Mouse (Mus musculus): ENCODE data around the gene Mtch1.

Mtch1 gene

GRCm38 (mm10) chr17:29336266-29336990 lies 11.3 kb downstream of the Mtch1 start:
- WGBS: 81% methylated on average over 19 of the region's 19 CpGs

DNA sequence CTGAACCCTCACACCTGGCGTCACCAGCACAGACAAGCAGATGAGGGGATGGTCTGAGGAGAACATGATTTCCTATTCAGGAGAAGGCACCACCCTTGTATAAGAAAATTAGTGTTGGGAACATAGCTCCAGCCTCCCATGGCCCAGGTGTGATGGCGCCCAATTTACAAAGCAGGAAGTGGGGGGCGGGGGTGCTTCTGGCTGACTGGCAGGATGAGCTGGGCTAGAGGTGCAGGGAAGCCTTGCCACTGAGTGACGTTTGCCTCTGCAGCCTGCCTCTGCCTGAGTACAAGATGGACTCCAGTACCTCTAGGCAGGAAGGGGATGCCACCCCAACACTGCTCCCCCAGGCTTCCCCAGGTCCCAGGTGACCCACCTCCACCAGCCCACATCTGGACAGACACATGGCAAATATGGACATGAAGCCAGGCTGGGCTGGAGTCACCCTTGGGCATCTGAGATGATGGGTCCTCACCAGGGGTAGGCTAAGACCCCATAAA lies 15.5 kb downstream of the Mtch1 start:
- 85% methylated on average over 4 of the region's 4 CpGs for WGBS

GRCm38 (mm10) chr17:29330671-29331410 lies 16.9 kb downstream of the Mtch1 start:
- WGBS: 39% methylated on average over 5 of the region's 5 CpGs

GRCm38 (mm10) chr17:29330221-29330620 lies 17.5 kb downstream of the Mtch1 start:
- 77% methylated on average over 3 of the region's 3 CpGs for WGBS

DNA sequence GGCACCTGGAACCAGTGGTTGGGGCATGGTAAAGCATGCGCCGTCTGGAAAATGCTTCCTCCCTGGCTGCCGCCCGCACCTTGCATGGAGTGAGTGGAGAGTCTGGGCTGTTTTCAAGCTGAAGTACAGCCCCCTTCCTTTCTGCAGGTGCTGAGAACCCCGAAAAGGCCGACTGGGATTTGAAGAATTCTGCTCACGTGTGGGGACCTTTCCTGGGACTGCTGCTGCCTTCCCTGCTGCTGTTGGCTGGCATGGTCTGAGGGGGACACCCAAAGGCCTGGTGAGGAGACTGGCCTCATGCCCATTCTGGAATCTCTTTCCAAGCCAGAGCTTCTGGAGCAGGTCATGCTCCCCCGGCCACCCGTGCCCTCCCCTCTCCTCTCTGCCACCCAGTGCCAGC lies 20.0 kb downstream of the Mtch1 start:
- 83% methylated on average over 9 of the region's 9 CpGs for WGBS

DNA sequence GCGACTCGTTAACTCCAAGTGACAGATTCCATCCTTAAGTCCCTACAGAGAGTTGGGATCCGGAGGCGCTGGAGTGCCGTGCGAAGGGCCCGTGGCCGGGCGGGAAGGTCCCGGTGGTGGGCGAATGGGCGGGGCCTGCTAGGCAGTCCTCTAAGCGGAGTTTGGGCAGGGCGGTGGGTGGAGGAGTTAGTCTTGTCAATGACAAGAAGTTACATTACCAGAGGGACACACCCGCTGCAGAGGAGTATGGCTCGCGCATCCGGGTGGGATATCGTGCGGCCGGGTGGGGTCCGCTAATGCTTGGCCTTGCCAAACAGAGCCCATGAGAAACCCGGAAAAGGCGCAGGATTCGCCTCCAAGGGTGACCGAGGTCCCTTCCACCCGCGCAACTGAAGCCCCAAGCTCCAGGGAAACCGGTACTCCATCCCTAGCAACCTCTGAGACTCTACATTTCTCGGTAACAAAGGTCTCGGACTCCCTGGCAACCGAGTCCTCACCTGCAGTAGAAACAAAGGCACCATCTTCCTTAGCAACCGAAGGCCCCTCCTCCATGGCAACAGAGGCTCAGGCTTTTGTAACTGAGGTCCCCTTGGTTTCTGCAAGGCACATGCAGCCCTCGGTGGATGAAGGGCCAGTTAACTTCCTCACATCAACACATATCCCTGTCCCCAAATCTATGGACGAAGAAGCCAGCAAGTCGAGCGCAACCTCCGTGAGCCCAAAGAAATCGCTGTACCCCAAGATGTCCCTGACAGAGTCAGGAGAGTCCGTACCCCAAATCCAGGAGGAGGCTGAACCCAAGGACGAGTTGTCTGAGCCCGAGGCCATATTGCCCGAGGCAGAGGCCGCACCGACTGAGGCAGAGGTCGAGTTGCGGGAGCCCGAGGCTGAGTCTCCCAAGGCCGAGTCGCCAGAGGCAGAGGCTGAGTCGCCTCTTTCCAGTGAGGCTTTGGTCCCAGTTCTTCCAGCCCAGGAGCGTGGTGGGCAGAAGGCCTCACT lies 20.9 kb downstream of the Mtch1 start:
- WGBS: 45% methylated on average over 52 of the region's 52 CpGs

DNA sequence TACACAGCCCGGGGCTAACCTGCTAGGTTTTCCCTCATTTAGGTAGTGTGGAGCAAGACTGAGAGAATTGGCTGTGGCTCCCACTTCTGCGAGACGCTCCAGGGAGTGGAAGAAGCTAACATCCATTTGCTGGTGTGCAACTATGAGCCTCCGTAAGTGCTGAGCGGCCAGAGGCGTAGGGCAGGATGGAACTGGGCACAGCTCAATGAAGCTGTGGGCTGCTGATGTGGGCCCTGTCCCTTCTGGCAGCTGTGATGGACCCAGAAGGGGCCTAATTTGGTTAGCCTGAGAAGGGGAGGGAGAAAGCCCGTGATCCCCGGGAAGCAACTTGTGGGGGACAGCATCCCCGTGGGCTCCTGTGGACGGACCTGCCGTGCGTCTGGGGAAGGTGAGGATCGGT lies 21.9 kb downstream of the Mtch1 start:
- WGBS: 89% methylated on average over 13 of the region's 13 CpGs

DNA sequence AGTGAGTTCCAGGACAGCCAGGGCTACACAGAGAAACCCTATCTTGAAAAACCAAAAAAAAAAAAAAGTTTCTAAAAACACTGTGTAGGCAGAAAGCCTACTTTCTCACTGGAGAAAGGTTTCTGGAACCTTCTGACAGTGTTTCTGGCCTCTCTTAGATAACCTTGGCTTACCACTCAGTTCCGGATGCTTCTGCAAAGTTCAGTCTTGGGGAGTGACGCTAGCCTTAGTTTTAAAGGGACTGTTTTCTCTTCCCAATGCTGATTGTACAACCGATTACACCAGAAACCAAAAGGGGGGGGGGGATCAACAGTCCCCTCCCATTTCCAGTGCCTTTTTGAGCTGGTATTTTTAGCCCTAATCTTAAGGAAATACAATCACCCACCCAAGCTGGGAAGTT lies 24.1 kb downstream of the Mtch1 start:
- WGBS: 91% methylated on average over 3 of the region's 3 CpGs

- 75% methylated on average over 18 of the region's 18 CpGs for WGBS
These were observed 25.2 kb downstream of the Mtch1 start for GRCm38 (mm10) chr17:29322603-29322962.

- 71% methylated on average over 41 of the region's 41 CpGs for WGBS
These were observed 25.8 kb downstream of the Mtch1 start for GRCm38 (mm10) chr17:29321765-29322602.

- WGBS: 74% methylated on average over 8 of the region's 8 CpGs
These were observed 27.7 kb downstream of the Mtch1 start for GRCm38 (mm10) chr17:29319881-29320639.

GRCm38 (mm10) chr17:29319476-29319875 lies 28.3 kb downstream of the Mtch1 start:
- 87% methylated on average over 7 of the region's 7 CpGs for WGBS

DNA sequence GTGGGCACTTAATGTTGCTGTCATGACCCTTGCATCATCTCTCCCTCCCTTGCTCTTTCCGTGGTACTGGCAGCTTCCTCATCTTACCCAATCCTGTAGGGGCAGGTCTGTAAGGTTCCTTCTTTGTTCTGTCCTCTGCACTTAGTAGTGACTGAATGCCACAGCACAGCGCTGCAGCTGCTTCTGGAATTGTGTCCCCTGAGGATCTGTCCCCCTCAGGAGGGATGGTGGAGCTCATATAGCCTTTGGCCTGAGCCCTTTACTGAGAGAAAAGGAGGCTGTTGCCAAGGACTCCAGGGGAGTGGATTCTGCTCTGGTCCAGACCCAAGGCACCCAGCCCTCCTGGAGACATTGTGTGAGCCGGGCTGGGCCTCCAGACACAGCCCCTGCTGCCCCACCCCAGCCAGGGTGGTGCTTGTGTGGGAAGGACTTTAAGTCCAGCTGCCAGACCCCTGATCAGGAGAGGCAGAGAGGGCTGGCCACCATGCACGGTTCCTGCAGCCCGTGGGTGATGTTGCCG lies 28.9 kb downstream of the Mtch1 start:
- WGBS: 83% methylated on average over 6 of the region's 6 CpGs

DNA sequence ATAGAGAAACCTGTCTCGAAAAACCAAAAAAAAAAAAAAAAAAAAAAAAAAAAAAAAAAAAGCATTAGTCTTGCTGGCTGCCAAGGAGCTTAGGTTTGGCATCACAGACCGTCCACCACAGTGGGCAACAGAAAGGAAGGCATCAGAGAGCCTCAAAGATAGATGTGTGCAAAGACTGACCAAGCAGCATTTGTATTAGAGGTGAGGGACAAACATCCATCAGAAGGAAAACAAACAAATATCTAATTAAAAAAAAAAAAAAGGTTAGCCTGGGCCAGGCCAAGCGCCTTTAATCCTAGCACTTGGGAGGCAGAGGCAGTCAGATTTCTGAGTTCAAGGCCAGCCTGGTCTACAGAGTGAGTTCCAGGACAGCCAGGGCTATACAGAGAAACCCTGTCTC lies 30.4 kb downstream of the Mtch1 start, which contains the start of gene Pi16:
Gene Pi16, plus strand, starts transcription at position 301 of the 400 bp plus-strand sequence.
- WGBS: 79% methylated on average over 3 of the region's 3 CpGs

DNA sequence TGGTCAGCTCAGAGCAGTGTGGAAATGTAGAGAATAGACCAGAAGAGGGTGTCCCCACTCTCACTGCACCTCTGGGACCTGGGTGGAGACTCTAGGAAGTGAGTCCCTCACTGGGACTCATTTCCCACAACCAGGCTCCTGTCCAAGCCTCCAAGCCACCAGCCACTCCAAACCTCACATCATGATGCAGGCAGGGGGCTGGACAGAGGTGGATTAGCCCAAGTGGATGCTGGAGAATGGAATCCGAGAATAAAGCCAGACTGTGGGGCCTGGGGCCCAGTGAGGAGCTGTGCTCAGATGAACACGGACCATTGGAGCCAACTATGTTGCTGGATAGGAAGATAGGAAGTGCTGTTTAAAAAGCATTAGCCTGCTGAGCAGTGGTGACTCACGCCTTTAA lies 30.8 kb downstream of the Mtch1 start:
- WGBS: 86% methylated on average over 3 of the region's 3 CpGs

DNA sequence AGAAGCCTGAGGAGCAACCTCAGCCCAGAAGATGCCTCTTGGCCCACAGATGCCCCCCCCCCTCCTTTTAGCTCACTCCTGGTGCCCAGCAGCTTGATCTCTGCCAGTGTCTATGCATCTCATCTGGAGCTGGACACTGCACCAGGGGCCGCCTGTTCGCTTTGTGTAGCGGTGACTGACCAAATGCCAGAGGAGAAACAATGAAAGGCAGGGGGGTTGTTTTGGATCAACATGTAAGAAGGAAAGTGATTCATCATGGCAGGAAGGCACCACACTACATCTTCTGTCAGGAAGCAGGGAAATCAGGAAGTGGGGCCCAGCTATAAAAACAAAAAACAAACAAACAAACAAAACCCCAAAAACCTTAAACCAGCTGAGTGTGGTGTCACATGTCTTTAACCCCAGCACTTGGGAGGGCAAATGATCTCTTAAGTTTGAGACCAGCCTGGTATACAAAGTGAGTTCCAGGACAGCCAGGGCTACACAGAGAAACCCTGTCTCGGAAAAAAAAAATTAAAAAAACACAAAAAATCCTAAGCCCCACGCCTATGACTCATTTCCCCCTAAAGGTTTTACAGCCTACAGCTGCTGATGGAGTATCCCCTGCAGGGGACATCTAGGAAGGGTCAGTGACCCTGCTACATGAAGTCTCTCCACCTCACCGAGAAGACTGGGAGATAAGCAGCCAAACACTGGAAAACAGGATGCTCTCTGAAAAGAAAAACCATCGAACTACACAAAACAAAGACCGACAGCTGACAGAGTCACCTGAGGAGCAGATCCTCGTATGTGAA lies 31.9 kb downstream of the Mtch1 start:
- WGBS: 71% methylated on average over 9 of the region's 9 CpGs

DNA sequence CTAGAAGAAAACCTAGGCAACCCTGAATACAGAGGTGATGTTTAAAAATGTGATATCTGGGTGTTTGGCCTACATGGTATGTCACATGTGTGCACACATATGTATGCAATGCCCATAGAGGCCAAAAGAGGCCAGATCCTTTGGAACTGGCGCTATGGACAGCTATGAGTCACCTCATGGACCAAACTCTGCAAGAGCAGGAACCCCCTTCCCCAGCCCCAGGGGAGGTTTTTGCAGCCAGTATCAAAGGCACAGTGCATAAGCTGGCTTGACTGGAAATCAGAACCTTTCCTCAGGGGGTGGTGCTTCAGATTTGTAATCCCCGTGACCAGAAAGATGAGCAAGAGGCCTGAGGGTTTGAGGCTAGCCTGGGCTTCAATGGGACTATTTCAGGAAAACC lies 35.7 kb downstream of the Mtch1 start:
- WGBS: 100% methylated on average over 2 of the region's 2 CpGs

DNA sequence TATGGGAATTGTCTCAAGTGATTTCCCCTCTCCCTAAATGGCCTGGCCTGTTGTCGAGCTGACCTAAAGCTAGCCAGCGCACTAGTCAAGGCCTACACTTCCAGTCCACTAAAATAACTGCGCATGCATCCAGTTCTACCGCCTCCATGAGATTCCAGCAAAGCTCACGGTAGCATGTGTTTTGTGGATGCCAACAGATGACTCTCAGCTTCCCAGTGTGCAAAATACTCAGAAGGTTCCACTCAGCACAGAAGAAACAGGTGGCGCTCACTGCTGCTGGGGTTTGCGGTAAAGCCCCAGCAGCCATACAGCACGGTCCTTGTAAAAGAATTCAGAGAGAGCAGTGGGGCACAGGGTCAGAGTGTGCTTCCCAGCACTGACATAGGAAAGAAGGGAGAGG lies 36.1 kb downstream of the Mtch1 start:
- WGBS: 56% methylated on average over 8 of the region's 8 CpGs

- WGBS: 90% methylated on average over 21 of the region's 21 CpGs
These were observed 37.6 kb downstream of the Mtch1 start for GRCm38 (mm10) chr17:29310056-29310623.

Measured in cerebral cortex, adult 2 months (tissue).